12 mouse cellular contexts compared by ENCODE assay signal in genomic region chr10:5295291-5295891, GRCm38 (mm10).
DNase-seq lines count a peak whose midpoint lies in the region; ATAC-seq and TF ChIP-seq lines count a peak whose summit lies in the region.
"Had no signal": no experiment of that assay in that cellular context is flagged by ENCODE, and none has a peak within 500 bp of the region (broad histone marks: within the 10 kb centered on the region; RNA-seq: fewer than 3 reads in every experiment).

No protein-coding gene starts in this region.

- H3K4me3 ChIP-seq in embryonic facial prominence, embryonic 12.5 days = no peak overlapping the region
- H3K4me3 ChIP-seq in embryonic facial prominence, embryonic 10.5 days = no peak overlapping the region
- no peak overlapping the region for H3K4me3 ChIP-seq in intestine, embryonic 14.5 days (ENCODE audit: low read depth, low read length)
- H3K4me3 ChIP-seq in intestine, postnatal 0 days (ENCODE audit: low read depth, low read length) = no peak overlapping the region
- H3K4me3 ChIP-seq: limb, embryonic 15.5 days had no signal

- no peak for DNase-seq in embryonic facial prominence, embryonic 10.5 days (ENCODE audit: low spot score)
- peak; percentile 56 for DNase-seq in intestine, embryonic 14.5 days (ENCODE audit: low spot score)
- peak; percentile 36 for DNase-seq in retina, postnatal 1 day
- no peak for DNase-seq in retina, embryonic 14.5 days (ENCODE audit: low spot score)
- no peak for DNase-seq in thymus, postnatal 25 days
- DNase-seq in thymus, postnatal 36 days = no peak
- DNase-seq: B cell, adult 2 months; layer of hippocampus, adult 9-11 months had no signal

- H3K4me1 ChIP-seq in embryonic facial prominence, embryonic 12.5 days = 0 out of 2 replicates have a peak, but pooled peaks cover 7% of the 10 kb centered on the region
- 0 out of 2 replicates have a peak, but pooled peaks cover 5% of the 10 kb centered on the region for H3K4me1 ChIP-seq in embryonic facial prominence, embryonic 10.5 days
- peaks cover 8% of the 10 kb centered on the region for H3K4me1 ChIP-seq in intestine, embryonic 14.5 days (replicated peaks; ENCODE audit: control insufficient read depth, insufficient read depth, low read length)
- H3K4me1 ChIP-seq in intestine, postnatal 0 days (replicated peaks; ENCODE audit: control insufficient read depth, insufficient read depth, low read length) = no peaks in the 10 kb centered on the region
- H3K4me1 ChIP-seq: limb, embryonic 15.5 days had no signal

- no peak overlapping the region for H3K4me2 ChIP-seq in embryonic facial prominence, embryonic 12.5 days (replicated peaks)
- no peak overlapping the region for H3K4me2 ChIP-seq in intestine, embryonic 14.5 days (ENCODE audit: low read length)
- no peak overlapping the region for H3K4me2 ChIP-seq in intestine, postnatal 0 days (replicated peaks; ENCODE audit: low read depth)
- H3K4me2 ChIP-seq: limb, embryonic 15.5 days had no signal

- 0 out of 2 replicates have a peak overlapping the region, but pooled peaks have one; percentile 17 for H3K27ac ChIP-seq in embryonic facial prominence, embryonic 12.5 days
- H3K27ac ChIP-seq in embryonic facial prominence, embryonic 10.5 days (replicated peaks) = no peak overlapping the region
- H3K27ac ChIP-seq in intestine, embryonic 14.5 days (ENCODE audit: low read depth) = peak overlapping the region; percentile 43; the same call in 1 of the 2 replicates
- no peak overlapping the region for H3K27ac ChIP-seq in intestine, postnatal 0 days (ENCODE audit: low read depth, low read length)
- H3K27ac ChIP-seq: limb, embryonic 15.5 days had no signal

- no peaks in the 10 kb centered on the region for H3K27me3 ChIP-seq in embryonic facial prominence, embryonic 12.5 days
- no peaks in the 10 kb centered on the region for H3K27me3 ChIP-seq in embryonic facial prominence, embryonic 10.5 days (replicated peaks; ENCODE audit: low read depth, poor library complexity, severe bottlenecking)
- no peaks in the 10 kb centered on the region for H3K27me3 ChIP-seq in intestine, embryonic 14.5 days (replicated peaks; ENCODE audit: control insufficient read depth, insufficient read depth, low read length)
- no peaks in the 10 kb centered on the region for H3K27me3 ChIP-seq in intestine, postnatal 0 days (replicated peaks; ENCODE audit: control insufficient read depth, insufficient read depth, low read length)
- H3K27me3 ChIP-seq: limb, embryonic 15.5 days had no signal

- 31% methylated on average over 7 of the region's 7 CpGs for WGBS in embryonic facial prominence, embryonic 12.5 days
- WGBS in embryonic facial prominence, embryonic 10.5 days = 64% methylated on average over 7 of the region's 7 CpGs
- 26% methylated on average over 7 of the region's 7 CpGs for WGBS in intestine, embryonic 14.5 days
- WGBS in intestine, postnatal 0 days = 35% methylated on average over 7 of the region's 7 CpGs

- TF ChIP-seq CTCF in intestine, postnatal 0 days (IDR thresholded peaks at IDR 0.05; ENCODE audit: low read depth) = no peak

- H3K36me3 ChIP-seq in embryonic facial prominence, embryonic 12.5 days = no peaks in the 10 kb centered on the region
- H3K36me3 ChIP-seq in embryonic facial prominence, embryonic 10.5 days (replicated peaks) = no peaks in the 10 kb centered on the region
- H3K36me3 ChIP-seq in intestine, embryonic 14.5 days (ENCODE audit: control insufficient read depth, insufficient read depth, low read length) = no peaks in the 10 kb centered on the region
- no peaks in the 10 kb centered on the region for H3K36me3 ChIP-seq in intestine, postnatal 0 days (ENCODE audit: control insufficient read depth, insufficient read depth)
- H3K36me3 ChIP-seq: limb, embryonic 15.5 days had no signal

- H3K9me3 ChIP-seq in embryonic facial prominence, embryonic 12.5 days = no peaks in the 10 kb centered on the region
- H3K9me3 ChIP-seq in embryonic facial prominence, embryonic 10.5 days = no peaks in the 10 kb centered on the region
- no peaks in the 10 kb centered on the region; the same call in 1 of the 2 replicates for H3K9me3 ChIP-seq in intestine, embryonic 14.5 days (ENCODE audit: control insufficient read depth, low read length)
- H3K9me3 ChIP-seq in intestine, postnatal 0 days (ENCODE audit: control insufficient read depth) = no peaks in the 10 kb centered on the region
- H3K9me3 ChIP-seq: limb, embryonic 15.5 days had no signal

- no peak overlapping the region for H3K9ac ChIP-seq in embryonic facial prominence, embryonic 12.5 days
- H3K9ac ChIP-seq in intestine, embryonic 14.5 days (ENCODE audit: low read length) = no peak overlapping the region
- H3K9ac ChIP-seq in intestine, postnatal 0 days (ENCODE audit: low read depth, low read length) = no peak overlapping the region
- H3K9ac ChIP-seq: limb, embryonic 15.5 days had no signal

- no peak for ATAC-seq in embryonic facial prominence, embryonic 12.5 days (ENCODE audit: insufficient number of reproducible peaks, insufficient read depth, low FRiP score, low TSS enrichment)
- ATAC-seq in intestine, embryonic 14.5 days (replicated peaks; ENCODE audit: low FRiP score, low TSS enrichment, low read depth) = no peak
- ATAC-seq in intestine, postnatal 0 days = no peak
- ATAC-seq: Patski had no signal

Comparison
In these comparisons a context has a peak if more than half of its experiments do, and no peak if none do; other contexts are left out.
1. H3K27ac ChIP-seq: peak in embryonic facial prominence, embryonic 12.5 days (single experiment) and intestine, embryonic 14.5 days (single experiment); none in embryonic facial prominence, embryonic 10.5 days (single experiment) and intestine, postnatal 0 days (single experiment).
2. DNase-seq: peak in intestine, embryonic 14.5 days (single experiment) and retina, postnatal 1 day (single experiment); none in embryonic facial prominence, embryonic 10.5 days (single experiment), retina, embryonic 14.5 days (single experiment), thymus, postnatal 25 days (single experiment) and thymus, postnatal 36 days (0 of 2).